Mouse (Mus musculus): Measurements from ENCODE around the gene Pak6.

- TF ChIP-seq GATA1 (IDR thresholded peaks at IDR 0.05; ENCODE audit: low read length): no peak
- TF ChIP-seq TAL1 (IDR thresholded peaks at IDR 0.05; ENCODE audit: low read length): no peak
These were observed 32.7 kb downstream of the Pak6 start for GRCm38 (mm10) chr2:118695677-118696232.
